Mouse (Mus musculus): ENCODE data around the gene Ccdc14.
A peak's percentile ranks its signal among the peaks of the same experiment; 100 is the strongest.
"Not testable (repeated sequence)": the region's sequence is repeated elsewhere in the genome, so short reads cannot be mapped to it uniquely, and the experiment has no call there.

The Ccdc14 gene

GRCm38 (mm10) chr16:34725156-34725555 is 34.7 kb downstream of the Ccdc14 start:
- DNase-seq: no peak

DNA sequence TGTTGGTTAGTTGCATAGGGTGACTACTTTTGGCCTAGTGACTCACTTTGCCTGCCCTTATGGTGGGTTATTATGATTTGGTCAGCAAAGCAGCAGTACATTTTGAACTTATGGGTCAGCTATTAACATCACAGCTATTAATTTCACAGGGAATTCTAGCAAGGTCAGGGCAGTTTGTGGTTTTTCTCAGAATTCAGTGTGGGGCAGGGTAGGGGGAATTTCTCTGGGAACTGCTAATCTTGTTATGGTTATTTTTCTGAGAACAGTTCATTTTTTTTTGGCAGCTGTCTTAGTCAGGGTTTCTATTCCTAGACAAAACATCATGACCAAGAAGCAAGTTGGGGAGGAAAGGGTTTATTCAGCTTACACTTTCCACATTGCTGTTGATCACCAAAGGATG is 38.2 kb downstream of the Ccdc14 start:
- not testable (repeated sequence) for DNase-seq

DNA sequence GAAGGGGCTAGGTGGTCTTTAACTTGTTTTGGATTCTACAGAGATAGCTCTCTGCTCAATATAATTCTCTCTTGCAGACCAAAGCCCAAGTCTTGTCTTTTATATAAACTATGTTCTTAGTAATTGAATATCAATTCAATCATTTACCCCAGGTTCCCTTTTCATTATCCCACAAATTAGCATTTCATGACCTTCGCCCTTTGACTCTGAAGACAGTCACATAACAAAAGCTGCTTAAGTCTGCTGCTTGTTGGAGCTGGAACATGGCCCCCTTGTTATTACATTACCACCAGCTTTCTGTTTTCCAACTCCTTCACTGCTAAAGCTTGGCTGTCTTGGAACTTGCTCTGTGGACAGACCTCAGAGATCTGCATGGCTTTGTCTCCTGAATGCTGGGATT is 39.0 kb downstream of the Ccdc14 start:
- DNase-seq: no peak

DNA sequence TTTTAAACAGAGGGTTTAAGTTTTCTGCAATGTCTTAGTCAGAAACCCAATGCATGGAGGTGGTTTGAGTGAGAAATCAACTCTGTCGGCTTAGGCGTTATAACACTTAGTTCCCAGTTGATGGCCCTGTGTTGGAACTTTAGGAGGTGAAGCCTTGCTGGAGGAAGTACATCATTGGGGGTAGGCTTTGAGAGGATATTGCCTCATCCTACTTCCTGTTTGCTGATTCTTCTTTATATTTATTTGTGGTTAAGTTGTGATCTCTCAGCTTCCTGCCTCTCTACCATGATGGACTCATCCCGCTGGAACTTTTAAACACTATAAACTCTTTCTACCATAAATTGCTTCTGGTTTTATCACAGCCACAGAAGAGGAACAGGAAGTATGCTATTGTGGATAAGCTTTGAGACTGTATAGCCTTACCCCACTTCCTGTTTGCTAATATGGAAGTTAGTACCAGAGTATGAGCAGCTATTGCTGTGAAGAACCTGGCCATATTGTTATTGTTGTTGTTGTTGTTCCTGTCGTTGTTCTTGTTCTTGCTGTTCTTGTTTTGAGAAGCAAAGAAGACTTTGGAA is 48.3 kb downstream of the Ccdc14 start:
- no peak for DNase-seq

DNA sequence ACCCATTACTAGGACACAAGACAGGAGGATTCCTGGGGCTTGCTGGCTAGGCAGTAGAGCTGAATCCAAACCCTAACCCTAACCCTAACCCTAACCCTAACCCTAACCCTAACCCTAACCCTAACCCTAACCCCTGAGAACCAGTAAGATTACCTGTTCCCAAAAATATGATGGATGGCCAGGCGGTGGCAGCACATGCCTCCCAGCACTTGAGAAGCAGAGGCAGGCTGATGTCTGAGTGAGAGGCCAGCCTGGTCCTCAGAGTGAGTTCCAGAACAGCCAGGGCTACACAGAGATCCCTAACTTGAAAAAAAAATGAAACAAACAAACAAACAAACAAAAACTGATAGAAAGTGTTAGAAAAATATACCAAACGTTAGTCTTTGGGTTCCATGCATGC is 52.5 kb downstream of the Ccdc14 start:
- no peak for DNase-seq

DNA sequence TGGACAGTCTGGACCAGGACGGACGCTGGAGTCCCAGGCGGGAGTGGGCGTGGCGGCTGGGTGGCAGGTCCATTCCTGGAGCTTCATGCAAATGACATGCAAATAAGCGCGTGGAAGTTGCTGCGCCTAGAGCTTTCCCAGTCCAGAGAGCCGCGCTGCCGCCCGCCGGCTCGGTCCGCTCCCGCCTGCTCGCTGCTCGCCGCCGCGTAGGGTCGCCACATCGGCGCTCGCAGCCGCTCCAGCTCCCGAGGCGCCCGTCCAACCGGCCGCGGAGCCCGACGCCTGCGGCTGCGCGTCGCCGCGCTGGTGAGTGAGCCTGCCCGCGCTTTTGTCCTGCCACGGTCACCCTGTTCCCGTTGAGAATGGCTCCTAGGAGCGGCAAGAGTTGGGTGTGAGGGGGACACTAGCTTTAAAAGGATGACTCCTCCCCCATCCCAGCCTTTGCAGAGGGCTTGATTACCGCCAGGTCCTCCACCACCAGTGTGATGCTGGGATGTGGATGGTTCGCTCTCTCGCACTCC is 54.7 kb downstream of the Ccdc14 start, which contains the start of gene Mylk:
Gene Mylk, plus strand, starts transcription at position 146 of the 521 bp plus-strand sequence.
- DNase-seq: peak; percentile 9

DNA sequence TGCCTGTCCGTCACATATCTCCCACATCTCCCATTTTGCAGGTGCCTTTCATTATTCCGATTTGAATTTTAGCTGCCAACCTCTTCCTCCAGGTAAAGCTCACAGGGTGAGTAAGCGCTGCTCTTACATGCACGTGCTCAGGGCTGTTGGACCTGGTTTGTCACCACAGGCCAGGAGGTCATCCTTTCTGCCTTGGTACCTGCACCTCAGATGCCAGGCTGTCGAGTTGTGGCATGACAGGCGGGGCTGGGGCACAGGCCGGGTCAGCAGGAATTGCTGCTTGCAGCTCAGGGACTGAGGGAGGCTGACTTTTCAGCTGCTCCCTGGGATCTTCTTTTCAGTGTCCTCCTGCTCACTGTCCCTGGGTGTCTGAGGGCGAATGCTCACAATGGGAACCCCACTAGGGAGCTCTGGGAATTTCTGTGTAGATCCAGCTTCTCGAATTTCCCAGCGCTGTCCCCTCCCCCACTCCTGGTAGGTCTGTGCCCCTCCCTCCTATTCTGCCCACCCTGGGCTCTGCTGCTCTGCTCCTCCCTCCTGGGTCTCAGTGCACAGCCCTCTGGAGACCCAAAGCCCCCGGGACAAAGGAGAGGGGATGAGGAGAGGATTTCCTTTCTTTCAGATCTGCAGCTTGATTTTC is 57.8 kb downstream of the Ccdc14 start:
- DNase-seq: no peak

DNA sequence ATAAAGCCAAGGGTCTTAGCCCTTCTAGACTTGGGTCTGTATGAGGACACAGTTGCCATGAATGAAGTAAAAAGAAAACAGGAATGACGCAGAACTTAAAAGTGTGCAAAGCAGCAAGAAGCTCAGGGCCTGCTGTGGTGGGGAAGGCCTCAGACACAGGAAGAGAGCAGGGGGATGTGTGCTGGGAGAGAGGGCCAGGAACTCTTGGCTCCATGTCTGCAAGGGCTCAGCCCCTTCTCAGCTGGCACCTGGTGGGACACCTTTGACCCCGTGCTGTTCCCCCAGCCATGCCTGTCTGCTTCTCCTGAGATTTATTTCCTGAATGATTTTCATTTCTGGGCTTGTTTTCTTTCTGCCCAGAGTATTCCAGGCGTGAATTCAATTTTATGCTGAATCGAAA is 59.1 kb downstream of the Ccdc14 start:
- DNase-seq: no peak

DNA sequence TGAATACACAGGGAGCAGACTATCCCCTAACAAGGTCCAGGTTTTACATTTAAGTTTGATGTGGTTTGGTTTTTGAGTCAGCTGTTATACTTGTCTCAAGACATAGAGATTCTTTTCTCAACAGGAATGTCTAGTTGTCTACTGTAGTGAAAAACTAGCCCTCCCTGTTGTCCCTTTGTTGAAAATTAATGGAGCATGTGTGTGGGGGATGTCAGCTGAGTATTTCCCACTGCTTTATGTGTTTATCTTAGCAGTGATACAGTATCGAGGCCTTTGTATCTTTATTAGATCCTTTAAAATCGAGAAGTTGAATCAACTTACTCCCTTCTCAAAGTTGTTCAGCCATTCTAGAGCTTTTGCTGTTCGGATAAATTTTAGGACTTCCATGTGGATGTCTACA is 61.6 kb downstream of the Ccdc14 start:
- no peak for DNase-seq

GRCm38 (mm10) chr16:34752977-34753376 is 62.6 kb downstream of the Ccdc14 start:
- DNase-seq: no peak

- DNase-seq: no peak
These were observed 66.6 kb downstream of the Ccdc14 start for GRCm38 (mm10) chr16:34756991-34757390.

DNA sequence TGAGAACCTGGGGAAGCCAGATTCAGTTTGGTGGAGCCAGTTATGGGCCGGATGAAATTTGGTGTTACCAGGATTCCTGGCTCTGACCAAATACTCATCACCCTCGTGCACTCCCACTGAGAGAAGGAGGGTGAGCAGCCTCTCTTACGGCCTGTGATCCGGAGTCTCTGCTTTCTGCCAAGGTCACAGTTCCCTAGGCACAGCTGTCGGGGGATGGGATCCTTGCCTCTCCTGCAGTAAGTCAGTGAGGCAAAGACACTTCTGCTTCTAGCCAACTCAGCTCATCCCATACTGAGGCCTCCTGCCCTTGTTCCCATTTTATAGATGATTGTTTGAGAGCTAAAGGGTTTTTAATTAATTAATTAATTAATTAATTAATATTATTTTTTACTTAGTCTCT is 67.8 kb downstream of the Ccdc14 start:
- DNase-seq: no peak

- no peak for DNase-seq
These were observed 73.7 kb downstream of the Ccdc14 start for GRCm38 (mm10) chr16:34763959-34764591.

DNA sequence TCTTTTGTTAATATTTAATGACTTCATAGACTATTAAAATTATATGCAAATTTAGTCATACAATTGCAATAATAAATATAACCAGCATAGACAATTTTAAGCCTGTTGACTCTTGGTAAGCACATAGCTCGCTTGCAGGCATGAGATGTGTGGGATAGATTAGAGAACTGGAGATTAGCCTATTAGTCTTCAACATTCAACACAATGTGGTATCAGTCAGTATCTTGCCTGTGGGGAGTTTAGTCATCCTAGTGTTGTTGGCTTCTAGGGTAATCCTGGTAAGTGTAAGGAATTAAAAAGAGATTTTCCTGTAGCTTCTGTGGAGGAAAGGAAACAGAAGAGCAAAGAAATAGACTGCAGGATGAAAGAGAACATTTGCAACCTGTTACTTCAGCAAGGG is 75.2 kb downstream of the Ccdc14 start:
- no peak for DNase-seq

DNA sequence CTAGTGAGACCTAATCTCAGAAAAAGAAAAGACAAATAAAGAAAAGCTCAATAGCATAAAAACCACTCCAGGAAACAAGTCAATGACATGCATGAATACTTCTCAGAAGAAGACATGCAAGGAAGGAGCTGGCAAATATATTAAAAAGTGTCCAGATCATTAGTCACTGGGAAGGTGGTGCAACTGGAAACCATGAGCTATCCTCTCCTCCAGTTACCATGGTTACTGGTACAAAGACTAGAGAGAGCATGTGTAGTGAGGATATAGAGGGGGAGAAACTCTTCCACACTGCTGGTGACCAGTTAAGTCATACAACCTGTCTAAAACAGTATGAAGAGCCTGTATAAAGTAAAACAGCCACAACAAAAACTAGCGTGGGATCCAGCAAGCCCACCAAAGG is 75.8 kb downstream of the Ccdc14 start:
- no peak for DNase-seq

- DNase-seq: no peak
These were observed 77.0 kb downstream of the Ccdc14 start for GRCm38 (mm10) chr16:34767443-34767842.

GRCm38 (mm10) chr16:34768436-34768835 is 78.0 kb downstream of the Ccdc14 start:
- DNase-seq: no peak

DNA sequence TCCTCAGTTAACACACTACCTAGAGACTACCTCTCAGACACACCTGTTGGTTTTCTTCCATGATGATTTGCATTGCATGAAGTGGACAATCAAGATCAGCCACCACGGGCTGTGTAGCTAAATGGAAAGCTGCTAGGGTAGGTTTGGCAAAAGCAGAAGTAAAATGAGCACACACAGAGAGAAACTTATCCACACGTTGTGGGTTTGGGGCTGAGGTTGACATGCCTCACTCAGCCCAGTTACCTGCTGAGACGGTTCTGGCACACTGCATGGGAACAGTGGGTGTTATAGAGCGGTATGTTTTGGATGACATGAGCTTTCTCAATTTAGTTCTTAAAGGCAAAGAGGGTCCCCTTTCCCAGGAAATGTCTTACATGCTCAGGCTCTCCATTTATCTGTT is 79.7 kb downstream of the Ccdc14 start:
- no peak for DNase-seq

- no peak for DNase-seq
These were observed 82.1 kb downstream of the Ccdc14 start for GRCm38 (mm10) chr16:34772445-34773032.

Measured in thymus, postnatal 14 days (tissue).